Comparison of ENCODE assay signal across 20 mouse cellular contexts in genomic region chr13:93058551-93059011, GRCm38 (mm10).
A peak's percentile ranks its signal among the peaks of the same experiment; 100 is the strongest.
DNase-seq lines count a peak whose midpoint lies in the region; ATAC-seq and TF ChIP-seq lines count a peak whose summit lies in the region.
"Had no signal": no experiment of that assay in that cellular context is flagged by ENCODE, and none has a peak within 500 bp of the region (broad histone marks: within the 10 kb centered on the region; RNA-seq: fewer than 3 reads in every experiment).

No protein-coding gene starts in this region.

- no peaks in the 10 kb centered on the region for H3K4me1 ChIP-seq in midbrain, embryonic 11.5 days (ENCODE audit: control insufficient read depth, insufficient read depth, low read length)
- H3K4me1 ChIP-seq in midbrain, embryonic 16.5 days (ENCODE audit: control insufficient read depth, insufficient read depth, low read length): peaks cover 2% of the 10 kb centered on the region; the same call in 1 of the 2 replicates
- peaks cover 9% of the 10 kb centered on the region for H3K4me1 ChIP-seq in forebrain, embryonic 15.5 days
- H3K4me1 ChIP-seq: embryonic facial prominence, embryonic 10.5 days; heart, embryonic 10.5 days; neural tube, embryonic 12.5 days had no signal

- ATAC-seq in midbrain, embryonic 11.5 days (ENCODE audit: low FRiP score): no peak
- ATAC-seq in midbrain, embryonic 16.5 days: no peak
- no peak for ATAC-seq in megakaryocyte-erythroid progenitor cell, adult 5-6 weeks (replicated peaks; ENCODE audit: low FRiP score, low TSS enrichment, poor library complexity, severe bottlenecking)
- no peak for ATAC-seq in forebrain, embryonic 15.5 days (replicated peaks)
- ATAC-seq: forebrain, embryonic 14.5 days; intestine, embryonic 15.5 days; liver, postnatal 0 days had no signal

- 90% methylated on average over 5 of the region's 5 CpGs for WGBS in midbrain, embryonic 11.5 days
- 83% methylated on average over 5 of the region's 5 CpGs for WGBS in midbrain, embryonic 16.5 days
- 70% methylated on average over 5 of the region's 5 CpGs for WGBS in forebrain, embryonic 15.5 days

- no peak overlapping the region for H3K4me2 ChIP-seq in midbrain, embryonic 11.5 days
- no peak overlapping the region for H3K4me2 ChIP-seq in midbrain, embryonic 16.5 days (ENCODE audit: low read length)
- no peak overlapping the region for H3K4me2 ChIP-seq in forebrain, embryonic 15.5 days (replicated peaks)
- H3K4me2 ChIP-seq: hindbrain, embryonic 14.5 days; intestine, embryonic 15.5 days; limb, embryonic 15.5 days; neural tube, embryonic 12.5 days had no signal

- intact Hi-C loops in left cerebral cortex, adult 2 months (cut with DNase I): loop anchor here (1.0 to 5.0 kb wide), 4 partner anchors 58 to 301 kb away; no protein-coding TSS in a partner anchor

- no peak overlapping the region for H3K9ac ChIP-seq in midbrain, embryonic 11.5 days (ENCODE audit: low read length)
- no peak overlapping the region for H3K9ac ChIP-seq in midbrain, embryonic 16.5 days (ENCODE audit: low read depth, low read length)
- no peak overlapping the region for H3K9ac ChIP-seq in forebrain, embryonic 15.5 days (replicated peaks)
- H3K9ac ChIP-seq: hindbrain, embryonic 14.5 days; intestine, embryonic 15.5 days; limb, embryonic 15.5 days; liver, postnatal 0 days; neural tube, embryonic 12.5 days had no signal

- H3K27me3 ChIP-seq in midbrain, embryonic 11.5 days (ENCODE audit: control insufficient read depth, insufficient read depth, low read length): no peaks in the 10 kb centered on the region
- H3K27me3 ChIP-seq in midbrain, embryonic 16.5 days (ENCODE audit: control insufficient read depth, insufficient read depth, low read depth, low read length): no peaks in the 10 kb centered on the region
- H3K27me3 ChIP-seq in forebrain, embryonic 15.5 days: no peaks in the 10 kb centered on the region
- H3K27me3 ChIP-seq: intestine, embryonic 15.5 days; limb, embryonic 15.5 days; neural tube, embryonic 12.5 days had no signal

- H3K36me3 ChIP-seq in midbrain, embryonic 11.5 days (ENCODE audit: control insufficient read depth, insufficient read depth, low read length): no peaks in the 10 kb centered on the region
- H3K36me3 ChIP-seq in midbrain, embryonic 16.5 days (ENCODE audit: control insufficient read depth, insufficient read depth, low read length): no peaks in the 10 kb centered on the region
- no peaks in the 10 kb centered on the region for H3K36me3 ChIP-seq in forebrain, embryonic 15.5 days
- H3K36me3 ChIP-seq: embryonic facial prominence, embryonic 10.5 days; heart, embryonic 10.5 days; intestine, embryonic 15.5 days; limb, embryonic 15.5 days; neural tube, embryonic 12.5 days had no signal

- no peaks in the 10 kb centered on the region for H3K9me3 ChIP-seq in midbrain, embryonic 11.5 days (ENCODE audit: control insufficient read depth, low read length)
- H3K9me3 ChIP-seq in midbrain, embryonic 16.5 days (replicated peaks; ENCODE audit: control insufficient read depth, low read length, poor library complexity, severe bottlenecking): no peaks in the 10 kb centered on the region
- H3K9me3 ChIP-seq in forebrain, embryonic 15.5 days: no peaks in the 10 kb centered on the region
- H3K9me3 ChIP-seq: embryonic facial prominence, embryonic 10.5 days; heart, embryonic 10.5 days; intestine, embryonic 15.5 days; limb, embryonic 15.5 days; neural tube, embryonic 12.5 days had no signal

- no peak overlapping the region for H3K4me3 ChIP-seq in midbrain, embryonic 11.5 days (ENCODE audit: low read depth, low read length)
- no peak overlapping the region for H3K4me3 ChIP-seq in midbrain, embryonic 16.5 days (ENCODE audit: low read depth, low read length)
- no peak overlapping the region for H3K4me3 ChIP-seq in left cerebral cortex, adult 2 months
- no peak overlapping the region for H3K4me3 ChIP-seq in forebrain, embryonic 15.5 days
- H3K4me3 ChIP-seq: embryonic facial prominence, embryonic 10.5 days; erythroblast, embryonic 14.5 days; heart, embryonic 10.5 days; intestine, embryonic 15.5 days; limb, embryonic 15.5 days; neural tube, embryonic 12.5 days had no signal

- TF ChIP-seq CTCF in left cerebral cortex, adult 2 months (IDR thresholded peaks at IDR 0.05): no peak

- no peak overlapping the region for H3K27ac ChIP-seq in midbrain, embryonic 11.5 days (ENCODE audit: low read depth, low read length)
- H3K27ac ChIP-seq in midbrain, embryonic 16.5 days (ENCODE audit: low read length): no peak overlapping the region
- H3K27ac ChIP-seq in left cerebral cortex, adult 2 months: peak overlapping the region; percentile 90
- no peak overlapping the region for H3K27ac ChIP-seq in forebrain, embryonic 15.5 days (replicated peaks)
- H3K27ac ChIP-seq: embryonic facial prominence, embryonic 10.5 days; heart, embryonic 10.5 days; hindbrain, embryonic 14.5 days; intestine, embryonic 15.5 days; limb, embryonic 15.5 days; neural tube, embryonic 12.5 days had no signal

- peak; percentile 17 for DNase-seq in midbrain, embryonic 11.5 days (ENCODE audit: low spot score, missing footprints)
- DNase-seq in frontal cortex, postnatal 10 days (ENCODE audit: low spot score in 2 of 2): peak; percentile 16 to 32
- peak; percentile 54 to 62 for DNase-seq in left cerebral cortex, adult 2 months (ENCODE audit: extremely low spot score in 1 of 2, low spot score in 2 of 2)
- peak; percentile 56 for DNase-seq in right cerebral cortex, postnatal 25 days
- no peak for DNase-seq in spleen, postnatal 14 days (ENCODE audit: low spot score in 2 of 2)
- DNase-seq: cerebellum, postnatal 14 days; gastrocnemius, postnatal 14 days; heart, postnatal 10 days; liver, postnatal 0 days had no signal

Comparison
In these comparisons a context has a peak if more than half of its experiments do, and no peak if none do; other contexts are left out.
1. DNase-seq: peak in midbrain, embryonic 11.5 days (single experiment), frontal cortex, postnatal 10 days (2 of 2), left cerebral cortex, adult 2 months (2 of 2) and right cerebral cortex, postnatal 25 days (single experiment); none in spleen, postnatal 14 days (0 of 2).